Mouse (Mus musculus): Measurements from ENCODE around the gene Taok3. TPM values are rescaled to one million over a fixed set of nuclear protein-coding genes. Genes with fewer than 3 reads are reported as not detected.
A peak's percentile ranks its signal among the peaks of the same experiment; 100 is the strongest.

Gene Taok3
- total RNA-seq, 2 experiments from 2014 or later: 3.9 to 4.3 TPM

GRCm38 (mm10) chr5:117116660-117117059 is 3.3 kb upstream of the Taok3 start:
- intact Hi-C loops (cut with DNase I): loop anchor here (5.0 to 10.0 kb wide), 4 partner anchors 51 to 268 kb away; partner anchors contain the start of genes Pebp1 and Rfc5
- DNase-seq: no peak

GRCm38 (mm10) chr5:117117241-117117640 is 2.7 kb upstream of the Taok3 start:
- no peak for DNase-seq

GRCm38 (mm10) chr5:117117716-117118115 is 2.2 kb upstream of the Taok3 start:
- intact Hi-C loops (cut with DNase I): loop anchor here (5.0 to 10.0 kb wide), 4 partner anchors 50 to 267 kb away; partner anchors contain the start of genes Pebp1 and Rfc5
- peak in 1 of 2 experiments; percentile 26 for DNase-seq

More at GRCm38 (mm10) chr5:117117241-117117640, 2.7 kb upstream of the Taok3 start:
- intact Hi-C loops (cut with DNase I): loop anchor here (5.0 to 10.0 kb wide), 4 partner anchors 50 to 268 kb away; partner anchors contain the start of genes Pebp1 and Rfc5

- intact Hi-C loops (cut with DNase I): loop anchor here (5.0 to 10.0 kb wide), 4 partner anchors 49 to 267 kb away; partner anchors contain the start of genes Pebp1 and Rfc5
- no peak for DNase-seq
These were observed 1.7 kb upstream of the Taok3 start for GRCm38 (mm10) chr5:117118220-117118619.

GRCm38 (mm10) chr5:117118850-117119249 is 1.1 kb upstream of the Taok3 start:
- DNase-seq: no peak

GRCm38 (mm10) chr5:117120489-117121466 is 849 bp downstream of the Taok3 start:
- intact Hi-C loops (cut with DNase I): loop anchor here (5.0 kb wide), 1 partner anchor 377 kb away; no protein-coding TSS in a partner anchor
- no peak for DNase-seq

More at GRCm38 (mm10) chr5:117118850-117119249, 1.1 kb upstream of the Taok3 start:
- intact Hi-C loops (cut with DNase I): loop anchor here (5.0 to 10.0 kb wide), 4 partner anchors 48 to 266 kb away; partner anchors contain the start of genes Pebp1 and Rfc5

- intact Hi-C loops (cut with DNase I): loop anchor here (5.0 kb wide), 1 partner anchor 376 kb away; no protein-coding TSS in a partner anchor
These were observed 1.7 kb downstream of the Taok3 start for GRCm38 (mm10) chr5:117121657-117122056.

GRCm38 (mm10) chr5:117123102-117123501 is 3.2 kb downstream of the Taok3 start:
- no peak for DNase-seq
- intact Hi-C loops (cut with DNase I): loop anchor here (5.0 kb wide), 1 partner anchor 374 kb away; no protein-coding TSS in a partner anchor

More at GRCm38 (mm10) chr5:117121657-117122056, 1.7 kb downstream of the Taok3 start:
- no peak for DNase-seq

- intact Hi-C loops (cut with DNase I): loop anchor here (5.0 kb wide), 1 partner anchor 373 kb away; no protein-coding TSS in a partner anchor
- DNase-seq: no peak
These were observed 3.9 kb downstream of the Taok3 start for GRCm38 (mm10) chr5:117123840-117124239.

GRCm38 (mm10) chr5:117125482-117126346 is 5.8 kb downstream of the Taok3 start:
- no peak for DNase-seq
- intact Hi-C loops (cut with DNase I): no loop called here

GRCm38 (mm10) chr5:117127051-117127450 is 7.1 kb downstream of the Taok3 start:
- intact Hi-C loops (cut with DNase I): no loop called here
- DNase-seq: no peak

- intact Hi-C loops (cut with DNase I): no loop called here
- no peak for DNase-seq
These were observed 10.8 kb downstream of the Taok3 start for GRCm38 (mm10) chr5:117130726-117131125.

- intact Hi-C loops (cut with DNase I): no loop called here
- no peak for DNase-seq
These were observed 13.6 kb downstream of the Taok3 start for GRCm38 (mm10) chr5:117133446-117134065.

- DNase-seq: no peak
- intact Hi-C loops (cut with DNase I): no loop called here
These were observed 14.3 kb downstream of the Taok3 start for GRCm38 (mm10) chr5:117134066-117134888.

GRCm38 (mm10) chr5:117134889-117135456 is 15.0 kb downstream of the Taok3 start:
- DNase-seq: no peak
- intact Hi-C loops (cut with DNase I): no loop called here

- intact Hi-C loops (cut with DNase I): no loop called here
- no peak for DNase-seq
These were observed 15.9 kb downstream of the Taok3 start for GRCm38 (mm10) chr5:117135869-117136268.

- intact Hi-C loops (cut with DNase I): no loop called here
These were observed 16.6 kb downstream of the Taok3 start for GRCm38 (mm10) chr5:117136570-117136969.

GRCm38 (mm10) chr5:117137011-117137410 is 17.1 kb downstream of the Taok3 start:
- intact Hi-C loops (cut with DNase I): no loop called here
- DNase-seq: no peak

More at GRCm38 (mm10) chr5:117136570-117136969, 16.6 kb downstream of the Taok3 start:
- no peak for DNase-seq
